Mouse (Mus musculus) embryonic facial prominence, embryonic 13.5 days (tissue): ENCODE measurements around the gene Aif1l. TPM values are rescaled to one million over a fixed set of nuclear protein-coding genes. Genes with fewer than 3 reads are reported as not detected.

ENCODE experiments used
- polyA plus RNA-seq: library from polyadenylated mRNA; unstranded; fragments of >200 nt; fragmentation: Nextera tagmentation; extraction: Ambion mirVana; gene quantifications from 2 replicates; pipeline ENCODE4 v1.2.1, GENCODE M21; 2015

Aif1l gene
- polyA plus RNA-seq, 1 experiment from 2014 or later, result 46.4 TPM

Other genes with a start within 250 kb of the Aif1l start
- 0.14 and 0.22 TPM in 2 replicates for gene Qrfp, start 139.6 kb upstream of the Aif1l start, polyA plus RNA-seq
- gene Fibcd1, start 104.1 kb upstream of the Aif1l start, polyA plus RNA-seq, result 0.55 and 0.83 TPM in 2 replicates
- 2.6 and 3.9 TPM in 2 replicates for gene Lamc3, start 62.8 kb upstream of the Aif1l start, polyA plus RNA-seq
- gene Nup214, start 24.3 kb downstream of the Aif1l start, polyA plus RNA-seq, result 115 and 118 TPM in 2 replicates
- 1.9 and 2.1 TPM in 2 replicates for gene Fam78a, start 134.7 kb downstream of the Aif1l start, polyA plus RNA-seq
- gene Plpp7, start 145.4 kb downstream of the Aif1l start, polyA plus RNA-seq, result 5.7 and 6.2 TPM in 2 replicates
- gene Prrc2b, start 200.9 kb downstream of the Aif1l start, polyA plus RNA-seq, result 44.8 and 57.7 TPM in 2 replicates